Mouse (Mus musculus) urinary bladder, postnatal 10 days (tissue): ENCODE results near the gene Nadk2.

Experiments used
- DNase-seq: peaks from one replicate; pipeline ENCODE4 v3.0.0; 2022; ENCODE audit warnings: low spot score

The Nadk2 gene

GRCm38 (mm10) chr15:9070912-9071555, at the start of gene Nadk2:
Nadk2 (plus strand) TSS chr15:9071260.
- DNase-seq = peak; percentile 96

DNA sequence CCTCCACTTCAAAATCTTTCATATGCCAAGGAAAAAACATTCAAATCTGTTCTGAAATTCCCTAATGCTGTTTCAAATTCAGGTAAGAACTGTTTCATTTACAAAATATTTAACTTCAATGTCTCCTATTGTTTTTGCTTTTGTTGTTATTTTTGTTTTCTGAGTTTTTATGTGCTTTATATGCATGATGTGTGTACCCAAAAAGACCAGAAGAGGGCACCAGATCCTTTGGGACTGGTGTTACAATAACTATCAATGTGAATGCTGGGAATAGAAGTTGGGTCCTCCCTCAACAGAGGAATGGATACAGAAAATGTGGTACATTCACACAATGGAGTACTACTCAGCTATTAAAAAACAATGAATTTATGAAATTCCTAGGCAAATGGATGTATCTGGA, 15.4 kb upstream of the Nadk2 start:
- no peak for DNase-seq

DNA sequence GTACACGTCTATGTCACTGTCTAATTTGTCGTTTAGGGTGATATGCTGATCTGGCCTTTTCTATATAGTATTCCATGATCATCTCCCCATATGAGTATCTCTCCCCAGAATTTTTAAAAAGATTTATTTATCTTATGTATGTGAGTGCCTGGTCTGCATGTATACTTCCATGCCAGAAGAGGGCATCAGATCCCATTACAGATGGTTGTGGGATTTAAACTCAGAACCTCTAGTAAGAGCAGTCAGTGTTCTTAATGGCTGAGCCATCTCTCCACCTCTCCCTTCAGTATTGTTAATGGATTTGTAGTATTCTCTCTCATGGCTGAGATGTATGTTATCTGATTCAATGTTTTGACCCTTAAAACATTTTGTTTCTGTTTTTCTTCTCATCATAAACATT, 11.2 kb upstream of the Nadk2 start:
- DNase-seq = no peak

- no peak for DNase-seq
These were observed 9.7 kb upstream of the Nadk2 start for GRCm38 (mm10) chr15:9061150-9061882.

- no peak for DNase-seq
These were observed 2.2 kb upstream of the Nadk2 start for GRCm38 (mm10) chr15:9068881-9069280.

GRCm38 (mm10) chr15:9070353-9070752, 707 bp upstream of the Nadk2 start:
- no peak for DNase-seq

DNA sequence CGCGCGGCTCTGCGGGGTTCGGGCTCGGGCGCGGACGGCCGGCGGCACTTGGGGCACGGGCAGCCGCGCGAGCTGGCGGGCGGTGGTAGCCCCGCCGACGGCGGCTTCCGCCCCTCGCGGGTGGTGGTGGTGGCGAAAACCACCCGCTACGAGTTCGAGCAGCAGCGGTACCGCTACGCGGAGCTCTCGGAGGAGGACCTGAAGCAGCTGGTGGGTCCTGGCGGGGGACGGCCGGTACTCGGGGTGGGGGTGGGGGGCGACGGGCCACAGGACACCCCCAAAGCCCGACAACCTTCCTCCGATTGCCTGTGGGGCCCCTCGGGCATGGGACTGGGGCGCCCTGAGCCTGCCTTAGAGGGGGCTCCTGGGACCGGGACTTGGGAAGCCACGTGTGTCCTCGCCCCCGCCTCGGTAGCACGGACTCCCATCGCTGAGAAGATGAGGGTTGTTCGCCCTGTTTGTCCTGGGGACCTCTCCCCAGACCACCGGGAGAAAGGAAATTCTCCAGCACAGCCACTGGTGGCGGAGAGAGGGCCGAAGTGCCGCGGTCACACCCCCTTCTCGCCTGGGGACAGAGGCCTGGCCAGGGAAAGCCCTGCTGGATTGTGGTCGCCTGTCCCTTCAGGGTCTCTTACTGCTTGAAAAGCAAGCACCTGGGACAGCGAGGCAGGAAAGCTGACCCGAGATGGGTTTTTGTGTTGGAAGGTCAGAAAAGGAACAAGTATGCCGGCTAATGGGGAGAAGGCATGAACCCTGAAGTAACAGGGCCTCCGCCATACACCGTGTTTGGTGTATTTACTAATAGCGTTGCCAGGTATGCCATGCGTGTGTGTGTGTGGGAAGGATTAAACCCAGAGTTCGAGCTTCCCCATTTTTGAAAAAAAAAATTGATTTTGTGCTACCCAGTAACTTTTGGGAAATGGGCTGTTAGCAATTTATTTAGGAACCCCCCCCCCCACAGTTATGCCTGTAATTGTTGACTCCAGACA, 790 bp downstream of the Nadk2 start:
- DNase-seq = no peak

DNA sequence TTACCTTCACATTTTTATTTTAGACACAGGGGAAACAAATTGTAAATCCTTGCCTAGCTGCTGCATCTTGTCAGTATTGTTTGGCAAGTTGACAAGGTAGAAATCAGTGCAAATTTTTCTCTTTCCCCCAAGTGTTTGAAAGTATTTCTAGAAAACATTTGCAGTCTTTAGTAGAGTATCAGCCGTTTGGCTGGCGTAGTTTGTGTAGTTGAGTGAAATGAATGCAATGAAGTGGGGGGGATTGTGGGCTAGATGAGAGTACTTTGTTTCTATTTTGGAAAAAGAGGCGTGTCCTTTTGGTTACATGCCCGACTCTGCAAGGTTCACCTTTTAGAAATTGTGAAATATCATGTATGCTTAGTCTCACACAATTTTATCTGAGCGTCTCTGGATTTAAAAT, 1.6 kb downstream of the Nadk2 start:
- DNase-seq = no peak

DNA sequence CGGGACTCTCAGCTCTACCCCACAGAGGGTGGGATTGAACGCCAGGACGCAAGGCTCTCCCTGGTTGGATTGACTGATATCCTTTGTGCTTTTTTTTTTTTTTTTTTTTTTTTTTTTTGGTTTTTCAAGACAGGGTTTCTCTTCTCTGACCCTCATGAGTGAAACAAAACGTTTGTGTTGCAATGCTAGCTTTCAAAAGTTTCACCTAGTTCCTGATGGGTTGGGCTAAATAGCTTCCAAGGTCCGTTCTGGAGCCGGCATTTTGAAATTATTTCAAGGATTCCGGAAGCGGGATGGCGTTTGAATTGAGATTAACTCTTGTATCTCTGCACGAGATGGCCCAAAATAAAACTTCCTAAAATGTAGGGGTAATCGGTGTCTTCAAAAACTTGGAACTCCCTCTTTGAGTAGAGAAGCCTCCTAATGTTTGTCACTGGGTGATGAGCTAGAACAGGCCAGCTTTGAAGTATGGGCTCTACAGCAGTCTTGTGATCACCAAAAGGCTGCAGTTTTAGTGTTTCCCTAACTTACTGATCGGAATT, 2.1 kb downstream of the Nadk2 start:
- no peak for DNase-seq

- DNase-seq = no peak
These were observed 2.6 kb downstream of the Nadk2 start for GRCm38 (mm10) chr15:9073684-9074083.

DNA sequence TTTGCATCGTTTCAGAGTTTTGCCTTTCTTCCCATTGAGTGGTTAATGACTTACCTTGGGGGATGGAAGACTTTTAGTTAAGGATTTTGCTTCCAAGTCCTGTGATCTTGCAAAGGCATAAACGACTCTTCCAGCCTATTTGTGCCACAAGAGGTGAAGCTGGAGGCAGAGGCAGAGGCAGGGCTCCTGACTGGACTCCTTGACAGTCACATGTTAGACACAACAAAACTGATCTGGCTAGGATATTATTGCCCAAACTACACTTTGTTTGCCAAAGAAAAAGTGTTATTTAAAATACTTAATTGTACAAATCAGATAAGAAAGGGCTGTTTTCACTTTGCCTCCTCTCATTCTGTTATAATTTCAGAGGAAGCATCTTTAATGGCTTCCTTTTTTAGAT, 3.1 kb downstream of the Nadk2 start:
- no peak for DNase-seq

GRCm38 (mm10) chr15:9074671-9075070, 3.6 kb downstream of the Nadk2 start:
- DNase-seq = no peak

GRCm38 (mm10) chr15:9075608-9076200, 4.6 kb downstream of the Nadk2 start:
- no peak for DNase-seq

GRCm38 (mm10) chr15:9078481-9079300, 7.6 kb downstream of the Nadk2 start:
- no peak for DNase-seq

DNA sequence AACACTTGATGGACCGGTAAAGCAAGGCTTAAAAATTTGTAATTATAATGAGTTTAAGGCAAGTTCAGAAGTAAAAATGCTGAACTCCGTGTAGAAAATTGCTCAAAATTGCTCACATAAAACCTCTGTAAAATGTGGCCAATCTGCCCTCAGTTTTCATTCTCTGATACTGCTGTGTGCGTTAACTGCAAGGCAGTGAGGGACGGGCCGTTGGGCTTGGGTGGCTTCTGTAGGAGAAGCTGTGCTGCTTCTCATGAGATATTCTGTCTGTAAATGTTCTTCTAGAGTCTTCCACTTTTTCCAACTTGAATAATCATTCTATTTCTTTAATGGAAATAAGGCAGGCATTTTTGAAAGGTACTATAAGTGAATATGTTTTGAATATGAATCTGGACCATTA, 8.6 kb downstream of the Nadk2 start:
- no peak for DNase-seq

GRCm38 (mm10) chr15:9080206-9080605, 9.1 kb downstream of the Nadk2 start:
- DNase-seq = no peak

DNA sequence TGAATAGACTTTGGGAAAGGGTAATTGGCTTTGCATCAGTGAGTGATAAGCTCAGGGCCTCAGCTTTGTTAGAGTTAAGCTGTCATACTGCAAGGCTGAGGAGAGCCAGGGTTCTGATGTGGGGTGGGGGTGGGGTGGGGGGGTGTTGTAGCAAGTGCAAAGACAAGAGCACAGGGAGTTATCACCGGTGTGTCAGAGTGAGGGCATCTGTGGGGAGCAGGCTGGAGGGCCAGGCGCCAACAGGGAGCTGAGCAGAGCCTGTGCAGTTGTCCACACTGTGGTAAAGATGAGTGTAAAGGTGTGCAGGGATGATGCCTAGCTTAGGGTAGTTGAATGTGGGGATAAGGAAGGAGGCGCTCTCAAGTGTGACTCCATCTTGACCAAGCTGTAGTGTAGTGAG, 10.2 kb downstream of the Nadk2 start:
- DNase-seq = no peak

DNA sequence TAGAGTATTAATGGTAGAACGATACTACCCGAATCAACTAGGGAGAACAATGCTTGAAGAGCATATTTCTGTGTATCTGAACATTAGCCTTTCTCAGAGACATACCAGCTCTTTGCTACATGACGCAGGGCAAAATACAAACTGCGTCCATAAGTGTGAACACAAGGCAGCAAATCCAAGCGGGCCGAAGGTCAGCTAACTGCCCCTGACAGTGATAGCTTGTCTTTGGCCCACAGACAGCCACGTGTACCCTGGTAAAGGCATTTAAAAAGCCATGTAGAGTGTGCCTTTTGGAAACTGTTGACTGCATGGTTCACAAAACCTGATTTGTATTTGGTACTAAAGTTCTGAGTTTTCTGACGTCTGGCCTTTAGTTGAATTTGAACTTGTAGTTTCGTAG, 11.7 kb downstream of the Nadk2 start:
- DNase-seq = no peak

- no peak for DNase-seq
These were observed 15.8 kb downstream of the Nadk2 start for GRCm38 (mm10) chr15:9086813-9087212.

DNA sequence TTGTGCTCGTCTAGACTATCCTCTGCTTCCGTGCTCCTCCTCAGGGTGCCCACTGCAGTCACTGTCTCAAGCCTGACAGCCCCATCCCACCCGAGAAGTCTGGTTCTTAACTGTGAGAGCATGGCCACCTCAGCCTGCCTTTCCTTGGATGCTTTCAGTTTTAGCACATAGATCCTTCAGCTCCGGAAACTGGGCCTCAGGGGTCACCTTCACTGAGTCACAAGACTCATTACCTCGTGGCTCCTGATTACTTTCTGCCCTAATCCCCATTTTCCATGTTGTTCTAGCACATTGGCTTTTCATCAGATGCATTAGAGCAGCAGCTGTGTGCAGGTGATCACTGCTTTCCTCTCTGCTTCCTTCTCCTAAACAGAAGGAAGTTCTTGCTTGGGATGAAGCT, 16.4 kb downstream of the Nadk2 start:
- DNase-seq = no peak
